8 mouse cellular contexts compared by ENCODE assay signal in the genomic region with DNA sequence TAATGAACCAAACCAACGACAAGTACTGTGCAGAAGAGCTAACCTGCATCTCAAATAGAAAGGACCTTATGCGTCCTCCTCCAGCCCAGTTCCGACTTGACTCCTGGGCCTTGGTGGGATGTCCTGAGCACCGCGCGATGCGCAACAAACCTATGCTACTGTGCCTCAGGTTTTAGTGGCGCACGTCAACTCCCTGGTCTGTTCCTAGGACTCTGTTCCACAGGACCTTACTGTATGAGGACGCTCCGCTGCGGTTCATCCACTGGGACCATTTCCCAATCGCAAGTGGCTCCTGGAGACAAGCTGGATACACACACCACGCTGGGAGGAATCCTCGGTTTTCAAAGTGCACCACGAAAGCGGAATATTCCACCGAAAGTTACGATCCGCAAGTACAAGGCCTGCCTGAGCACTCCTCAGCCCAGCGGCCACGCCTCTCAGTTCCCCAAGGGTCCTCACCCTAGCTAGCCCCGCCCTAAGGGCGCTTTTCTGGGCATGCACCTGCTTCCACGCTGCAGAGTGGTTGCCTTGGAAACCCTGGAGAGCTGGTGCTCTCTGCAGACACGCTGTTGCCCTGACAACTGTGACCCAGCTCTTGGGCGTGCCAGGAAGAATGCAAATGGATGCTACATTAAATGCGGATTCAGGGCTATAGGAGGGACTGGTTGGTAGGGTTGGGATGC. TPM values are rescaled to one million over a fixed set of nuclear protein-coding genes. Genes with fewer than 3 reads are reported as not detected.
A peak's percentile ranks its signal among the peaks of the same experiment; 100 is the strongest.
DNase-seq lines count a peak whose midpoint lies in the region; ATAC-seq and TF ChIP-seq lines count a peak whose summit lies in the region.

No protein-coding gene starts in this region.

- no peak for TF ChIP-seq POLR2A in brain, embryonic 14.5 days (IDR thresholded peaks at IDR 0.05; ENCODE audit: borderline replicate concordance, extremely low read depth, insufficient read depth, insufficient read length, poor library complexity, severe bottlenecking)
- TF ChIP-seq POLR2A in small intestine, adult 2 months (IDR thresholded peaks at IDR 0.05; ENCODE audit: low read depth, low read length): no peak

- ATAC-seq in forebrain, embryonic 11.5 days (replicated peaks; ENCODE audit: low FRiP score): peak; percentile 98
- peak; percentile 74 for ATAC-seq in megakaryocyte progenitor cell, adult 5-6 weeks (replicated peaks; ENCODE audit: poor library complexity)

- no peaks in the 10 kb centered on the region for H3K9me3 ChIP-seq in forebrain, embryonic 11.5 days (ENCODE audit: control insufficient read depth, low read length)

- WGBS in forebrain, embryonic 11.5 days: under 1% methylated on average over 28 of the region's 28 CpGs
- 3% methylated on average over 28 of the region's 28 CpGs for WGBS in small intestine, adult 2 months

- DNase-seq in ES-CJ7 (ENCODE audit: low read depth, low spot score): peak; percentile 95
- peak; percentile 99 for DNase-seq in brain, embryonic 14.5 days (ENCODE audit: low read depth)
- peak; percentile 89 for DNase-seq in forebrain, embryonic 11.5 days (ENCODE audit: low spot score)
- DNase-seq in kidney, adult 11 months: peak; percentile 49
- DNase-seq in left cerebral cortex, postnatal 25 days (ENCODE audit: low spot score in 2 of 2): peak; percentile 85 to 89
- DNase-seq in urinary bladder, postnatal 25 days (ENCODE audit: low spot score): no peak

- peak overlapping the region; percentile 55 for H3K9ac ChIP-seq in forebrain, embryonic 11.5 days (ENCODE audit: low read length)

- H3K36me3 ChIP-seq in forebrain, embryonic 11.5 days (ENCODE audit: control insufficient read depth, insufficient read depth, low read length): no peaks in the 10 kb centered on the region
- no peaks in the 10 kb centered on the region for H3K36me3 ChIP-seq in small intestine, adult 2 months (ENCODE audit: control insufficient read depth, insufficient read depth, low read length)

- H3K4me3 ChIP-seq in forebrain, embryonic 11.5 days (ENCODE audit: low read depth, low read length): peak overlapping the region; percentile 39
- peak overlapping the region; percentile 52 for H3K4me3 ChIP-seq in small intestine, adult 2 months (ENCODE audit: low read depth, low read length)

- intact Hi-C loops in left cerebral cortex, postnatal 25 days (cut with DNase I): loop anchor here (2.0 to 10.0 kb wide), 4 partner anchors 46 to 260 kb away; a partner anchor contains a TSS

- TF ChIP-seq CTCF in brain, embryonic 14.5 days (IDR thresholded peaks at IDR 0.05; ENCODE audit: borderline replicate concordance, extremely low read depth, insufficient read depth, insufficient read length): no peak
- TF ChIP-seq CTCF in small intestine, adult 2 months (IDR thresholded peaks at IDR 0.05; ENCODE audit: extremely low read depth, insufficient read length, insufficient replicate concordance, low read depth, low read length): no peak

- peak overlapping the region; percentile 33; the same call in 1 of the 2 replicates for H3K27ac ChIP-seq in forebrain, embryonic 11.5 days (ENCODE audit: low read depth, low read length)
- H3K27ac ChIP-seq in small intestine, adult 2 months (ENCODE audit: insufficient read depth, low read depth, low read length): no peak overlapping the region

- no peaks in the 10 kb centered on the region; the same call in 1 of the 2 replicates for H3K27me3 ChIP-seq in forebrain, embryonic 11.5 days (ENCODE audit: control insufficient read depth, insufficient read depth, low read length)
- no peaks in the 10 kb centered on the region for H3K27me3 ChIP-seq in small intestine, adult 2 months (ENCODE audit: control insufficient read depth, insufficient read depth, low read length)

- peak overlapping the region; percentile 76 for H3K4me2 ChIP-seq in forebrain, embryonic 11.5 days (ENCODE audit: low read depth, low read length, severe bottlenecking)

- H3K4me1 ChIP-seq in forebrain, embryonic 11.5 days (replicated peaks; ENCODE audit: control insufficient read depth, insufficient read depth, low read length): peaks cover 2% of the 10 kb centered on the region; the same call in 1 of the 2 replicates
- H3K4me1 ChIP-seq in small intestine, adult 2 months (ENCODE audit: control insufficient read depth, insufficient read depth, insufficient read length, low read length): peaks cover 11% of the 10 kb centered on the region

RNA-seq across cellular contexts. Expression of a gene that starts 1.5 kb away (rescaled TPM):
- 102 and 118 TPM in 2 replicates for polyA plus RNA-seq in brain, embryonic 14.5 days (2012; rRNA removed)
- polyA plus RNA-seq in forebrain, embryonic 11.5 days (2014; fragmentation: Nextera tagmentation; extraction: Ambion mirVana): 63.0 and 70.3 TPM in 2 replicates
- 100 to 1,000 TPM; 239 to 257 TPM for total RNA-seq in left cerebral cortex, postnatal 25 days (2021)
- 0.39 and 1.5 TPM in 2 replicates for total RNA-seq in megakaryocyte progenitor cell, adult 5-6 weeks (2015)
- total RNA-seq in megakaryocyte progenitor cell, adult 5-6 weeks (2017): 0.46 and 1.1 TPM in 2 replicates
- polyA plus RNA-seq in small intestine, adult 2 months (2012; rRNA removed): 26.1 and 52.4 TPM in 2 replicates
